Mouse (Mus musculus): ENCODE data around the gene Alcam. TPM values are rescaled to one million over a fixed set of nuclear protein-coding genes. Genes with fewer than 3 reads are reported as not detected.

Alcam gene
- polyA plus RNA-seq, 1 experiment from 2014 or later, result 52.5 TPM

GRCm38 (mm10) chr16:52292440-52293048 lies 161.3 kb downstream of the Alcam start:
- no peak overlapping the region for H3K9ac ChIP-seq (ENCODE audit: low read length)
- no peaks in the 10 kb centered on the region for H3K4me1 ChIP-seq (replicated peaks; ENCODE audit: control insufficient read depth, insufficient read depth, low read length)
- no peaks in the 10 kb centered on the region for H3K27me3 ChIP-seq (ENCODE audit: control insufficient read depth, insufficient read depth, low read length)
- ATAC-seq (replicated peaks; ENCODE audit: low FRiP score) (no peak), DNase-seq (ENCODE audit: low spot score) (no peak)
- H3K36me3 ChIP-seq (ENCODE audit: control insufficient read depth, insufficient read depth, low read length), result no peaks in the 10 kb centered on the region
- H3K27ac ChIP-seq (ENCODE audit: low read depth, low read length), result no peak overlapping the region
- H3K4me2 ChIP-seq (ENCODE audit: low read depth, low read length, severe bottlenecking), result no peak overlapping the region
- 80% methylated on average over 3 of the region's 3 CpGs for WGBS
- no peak overlapping the region for H3K4me3 ChIP-seq (ENCODE audit: low read depth, low read length)
- H3K9me3 ChIP-seq (ENCODE audit: control insufficient read depth, low read length), result no peaks in the 10 kb centered on the region

- Histone ChIP-seq H3K36me3 (ENCODE audit: control insufficient read depth, insufficient read depth, low read length) (no peaks in the 10 kb centered on the region), H3K27me3 (ENCODE audit: control insufficient read depth, insufficient read depth, low read length) (no peaks in the 10 kb centered on the region), H3K4me1 (replicated peaks; ENCODE audit: control insufficient read depth, insufficient read depth, low read length) (no peaks in the 10 kb centered on the region), H3K27ac (ENCODE audit: low read depth, low read length) (no peak overlapping the region), H3K4me3 (ENCODE audit: low read depth, low read length) (no peak overlapping the region), H3K9me3 (ENCODE audit: control insufficient read depth, low read length) (no peaks in the 10 kb centered on the region), H3K9ac (ENCODE audit: low read length) (no peak overlapping the region), H3K4me2 (ENCODE audit: low read depth, low read length, severe bottlenecking) (no peak overlapping the region)
- no peak for ATAC-seq (replicated peaks; ENCODE audit: low FRiP score)
- 85% methylated on average over 2 of the region's 2 CpGs for WGBS
- no peak for DNase-seq (ENCODE audit: low spot score)
These were observed 173.7 kb downstream of the Alcam start for GRCm38 (mm10) chr16:52280186-52280585.

DNA sequence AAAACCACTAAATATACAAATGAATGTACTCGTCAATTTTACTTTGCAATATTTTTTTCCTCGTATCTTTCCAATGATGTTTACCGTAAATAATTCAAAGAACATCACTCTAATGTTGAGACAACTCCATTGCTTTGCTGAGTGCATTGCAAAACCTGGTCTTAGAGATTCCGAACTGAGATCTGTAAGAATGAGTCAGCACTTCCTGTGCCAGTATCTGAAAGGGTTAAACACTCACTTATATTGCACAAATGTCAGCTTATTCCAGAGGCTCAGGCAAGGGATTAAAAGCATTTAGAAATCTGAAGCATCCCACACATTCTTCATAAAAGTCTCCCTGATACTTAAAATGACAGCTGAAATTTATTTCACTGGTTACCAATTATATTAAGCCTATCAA lies 188.8 kb downstream of the Alcam start:
- no peak overlapping the region for H3K4me3 ChIP-seq (ENCODE audit: low read depth, low read length)
- H3K9ac ChIP-seq (ENCODE audit: low read length), result no peak overlapping the region
- no peak for ATAC-seq (replicated peaks; ENCODE audit: low FRiP score)
- WGBS, result 91% methylated on average over 4 of the region's 4 CpGs
- no peak overlapping the region for H3K4me2 ChIP-seq (ENCODE audit: low read depth, low read length, severe bottlenecking)
- no peaks in the 10 kb centered on the region for H3K27me3 ChIP-seq (ENCODE audit: control insufficient read depth, insufficient read depth, low read length)
- H3K9me3 ChIP-seq (ENCODE audit: control insufficient read depth, low read length), result no peaks in the 10 kb centered on the region
- no peaks in the 10 kb centered on the region for H3K4me1 ChIP-seq (replicated peaks; ENCODE audit: control insufficient read depth, insufficient read depth, low read length)
- H3K27ac ChIP-seq (ENCODE audit: low read depth, low read length), result no peak overlapping the region
- no peak for DNase-seq (ENCODE audit: low spot score)
- no peaks in the 10 kb centered on the region for H3K36me3 ChIP-seq (ENCODE audit: control insufficient read depth, insufficient read depth, low read length)

- Histone ChIP-seq H3K9me3 (ENCODE audit: control insufficient read depth, low read length) (no peaks in the 10 kb centered on the region), H3K4me2 (ENCODE audit: low read depth, low read length, severe bottlenecking) (no peak overlapping the region), H3K27me3 (ENCODE audit: control insufficient read depth, insufficient read depth, low read length) (no peaks in the 10 kb centered on the region), H3K27ac (ENCODE audit: low read depth, low read length) (no peak overlapping the region), H3K9ac (ENCODE audit: low read length) (no peak overlapping the region), H3K36me3 (ENCODE audit: control insufficient read depth, insufficient read depth, low read length) (no peaks in the 10 kb centered on the region), H3K4me3 (ENCODE audit: low read depth, low read length) (no peak overlapping the region), H3K4me1 (replicated peaks; ENCODE audit: control insufficient read depth, insufficient read depth, low read length) (no peaks in the 10 kb centered on the region)
- DNase-seq (ENCODE audit: low spot score), result no peak
- no peak for ATAC-seq (replicated peaks; ENCODE audit: low FRiP score)
These were observed 190.1 kb downstream of the Alcam start for GRCm38 (mm10) chr16:52263751-52264150.

DNA sequence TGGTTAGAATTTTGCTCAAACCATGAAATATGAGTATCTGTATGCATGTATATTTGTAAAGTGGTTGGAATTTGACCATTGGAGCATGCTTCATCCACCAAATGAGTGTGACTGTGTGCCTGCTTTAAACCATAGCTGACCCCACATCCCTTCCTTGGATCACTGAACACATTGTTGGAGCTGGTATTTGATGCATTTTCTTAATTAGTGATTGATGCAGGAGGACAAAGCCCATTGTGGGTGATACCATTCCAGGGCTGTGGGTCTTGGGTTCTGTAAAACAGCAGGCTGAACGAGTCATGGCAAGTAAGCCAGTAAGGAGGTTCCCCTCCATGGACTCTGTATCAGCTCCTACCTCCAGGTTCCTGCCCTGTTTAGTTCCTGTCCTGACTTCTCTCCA lies 191.3 kb downstream of the Alcam start:
- H3K36me3 ChIP-seq (ENCODE audit: control insufficient read depth, insufficient read depth, low read length), result no peaks in the 10 kb centered on the region
- DNase-seq (ENCODE audit: low spot score), result no peak
- no peak overlapping the region for H3K9ac ChIP-seq (ENCODE audit: low read length)
- no peak overlapping the region for H3K4me2 ChIP-seq (ENCODE audit: low read depth, low read length, severe bottlenecking)
- H3K4me1 ChIP-seq (replicated peaks; ENCODE audit: control insufficient read depth, insufficient read depth, low read length), result no peaks in the 10 kb centered on the region
- H3K4me3 ChIP-seq (ENCODE audit: low read depth, low read length), result no peak overlapping the region
- H3K9me3 ChIP-seq (ENCODE audit: control insufficient read depth, low read length), result no peaks in the 10 kb centered on the region
- H3K27me3 ChIP-seq (ENCODE audit: control insufficient read depth, insufficient read depth, low read length), result no peaks in the 10 kb centered on the region
- ATAC-seq (replicated peaks; ENCODE audit: low FRiP score), result no peak
- H3K27ac ChIP-seq (ENCODE audit: low read depth, low read length), result no peak overlapping the region
- WGBS, result 20% methylated on average over 1 of the region's 1 CpGs

- Histone ChIP-seq H3K4me2 (ENCODE audit: low read depth, low read length, severe bottlenecking) (no peak overlapping the region), H3K9ac (ENCODE audit: low read length) (no peak overlapping the region), H3K27ac (ENCODE audit: low read depth, low read length) (no peak overlapping the region), H3K9me3 (ENCODE audit: control insufficient read depth, low read length) (no peaks in the 10 kb centered on the region), H3K4me3 (ENCODE audit: low read depth, low read length) (no peak overlapping the region), H3K27me3 (ENCODE audit: control insufficient read depth, insufficient read depth, low read length) (no peaks in the 10 kb centered on the region), H3K4me1 (replicated peaks; ENCODE audit: control insufficient read depth, insufficient read depth, low read length) (no peaks in the 10 kb centered on the region), H3K36me3 (ENCODE audit: control insufficient read depth, insufficient read depth, low read length) (no peaks in the 10 kb centered on the region)
- ATAC-seq (replicated peaks; ENCODE audit: low FRiP score) (no peak), DNase-seq (ENCODE audit: low spot score) (no peak)
- WGBS, result 90% methylated on average over 1 of the region's 1 CpGs
These were observed 192.1 kb downstream of the Alcam start for GRCm38 (mm10) chr16:52261755-52262154.

- no peak overlapping the region for H3K4me3 ChIP-seq (ENCODE audit: low read depth, low read length)
- H3K4me1 ChIP-seq (replicated peaks; ENCODE audit: control insufficient read depth, insufficient read depth, low read length), result no peaks in the 10 kb centered on the region
- no peaks in the 10 kb centered on the region for H3K27me3 ChIP-seq (ENCODE audit: control insufficient read depth, insufficient read depth, low read length)
- DNase-seq (ENCODE audit: low spot score) (no peak), ATAC-seq (replicated peaks; ENCODE audit: low FRiP score) (no peak)
- no peaks in the 10 kb centered on the region for H3K9me3 ChIP-seq (ENCODE audit: control insufficient read depth, low read length)
- WGBS, result 90% methylated on average over 4 of the region's 4 CpGs
- H3K27ac ChIP-seq (ENCODE audit: low read depth, low read length), result no peak overlapping the region
- H3K4me2 ChIP-seq (ENCODE audit: low read depth, low read length, severe bottlenecking), result no peak overlapping the region
- H3K36me3 ChIP-seq (ENCODE audit: control insufficient read depth, insufficient read depth, low read length), result no peaks in the 10 kb centered on the region
- H3K9ac ChIP-seq (ENCODE audit: low read length), result no peak overlapping the region
These were observed 202.9 kb downstream of the Alcam start for GRCm38 (mm10) chr16:52250935-52251334.

GRCm38 (mm10) chr16:52250196-52250595 lies 203.7 kb downstream of the Alcam start:
- Histone ChIP-seq H3K27ac (ENCODE audit: low read depth, low read length) (no peak overlapping the region), H3K4me1 (replicated peaks; ENCODE audit: control insufficient read depth, insufficient read depth, low read length) (no peaks in the 10 kb centered on the region), H3K36me3 (ENCODE audit: control insufficient read depth, insufficient read depth, low read length) (no peaks in the 10 kb centered on the region), H3K4me3 (ENCODE audit: low read depth, low read length) (no peak overlapping the region), H3K9me3 (ENCODE audit: control insufficient read depth, low read length) (no peaks in the 10 kb centered on the region), H3K4me2 (ENCODE audit: low read depth, low read length, severe bottlenecking) (no peak overlapping the region), H3K27me3 (ENCODE audit: control insufficient read depth, insufficient read depth, low read length) (no peaks in the 10 kb centered on the region), H3K9ac (ENCODE audit: low read length) (no peak overlapping the region)
- DNase-seq (ENCODE audit: low spot score), result no peak
- no peak for ATAC-seq (replicated peaks; ENCODE audit: low FRiP score)
- WGBS, result 93% methylated on average over 4 of the region's 4 CpGs

- DNase-seq (ENCODE audit: low spot score), result no peak
- H3K9ac ChIP-seq (ENCODE audit: low read length), result no peak overlapping the region
- no peak overlapping the region for H3K4me3 ChIP-seq (ENCODE audit: low read depth, low read length)
- H3K4me2 ChIP-seq (ENCODE audit: low read depth, low read length, severe bottlenecking), result no peak overlapping the region
- no peak overlapping the region for H3K27ac ChIP-seq (ENCODE audit: low read depth, low read length)
- no peak for ATAC-seq (replicated peaks; ENCODE audit: low FRiP score)
- no peaks in the 10 kb centered on the region for H3K36me3 ChIP-seq (ENCODE audit: control insufficient read depth, insufficient read depth, low read length)
- no peaks in the 10 kb centered on the region for H3K9me3 ChIP-seq (ENCODE audit: control insufficient read depth, low read length)
- H3K27me3 ChIP-seq (ENCODE audit: control insufficient read depth, insufficient read depth, low read length), result no peaks in the 10 kb centered on the region
- 83% methylated on average over 4 of the region's 4 CpGs for WGBS
- H3K4me1 ChIP-seq (replicated peaks; ENCODE audit: control insufficient read depth, insufficient read depth, low read length), result no peaks in the 10 kb centered on the region
These were observed 210.4 kb downstream of the Alcam start for GRCm38 (mm10) chr16:52243421-52243973.
